Mouse (Mus musculus): ENCODE measurements around the gene Ypel4. TPM values are rescaled to one million over a fixed set of nuclear protein-coding genes. Genes with fewer than 3 reads are reported as not detected.
A peak's percentile ranks its signal among the peaks of the same experiment; 100 is the strongest.

The Ypel4 gene
- polyA plus RNA-seq, 1 experiment from 2014 or later = 79.1 TPM

GRCm38 (mm10) chr2:84735346-84735920 lies 1.6 kb downstream of the Ypel4 start:
- ATAC-seq (ENCODE audit: low read depth) = peak; percentile 90
- peak overlapping the region; percentile 76 for H3K4me2 ChIP-seq (ENCODE audit: low read depth, low read length)
- H3K9me3 ChIP-seq (replicated peaks; ENCODE audit: control insufficient read depth, low read length) = no peaks in the 10 kb centered on the region
- peak overlapping the region; percentile 76 for H3K4me3 ChIP-seq (ENCODE audit: low read depth, low read length)
- peaks cover 34% of the 10 kb centered on the region for H3K36me3 ChIP-seq (ENCODE audit: control insufficient read depth, insufficient read depth)
- H3K27me3 ChIP-seq (ENCODE audit: control insufficient read depth, insufficient read depth, low read depth, low read length) = no peaks in the 10 kb centered on the region; the same call in 1 of the 2 replicates
- H3K27ac ChIP-seq (ENCODE audit: low read length) = peak overlapping the region; percentile 97
- peak overlapping the region; percentile 88 for H3K9ac ChIP-seq (ENCODE audit: low read depth, low read length)
- peaks cover 82% of the 10 kb centered on the region for H3K4me1 ChIP-seq (ENCODE audit: control insufficient read depth, low read depth, low read length)
- 6% methylated on average over 7 of the region's 7 CpGs for WGBS (ENCODE audit: insufficient replicate concordance)

- Histone ChIP-seq H3K9me3 (replicated peaks; ENCODE audit: control insufficient read depth, low read length) (no peaks in the 10 kb centered on the region), H3K36me3 (ENCODE audit: control insufficient read depth, insufficient read depth) (peaks cover 36% of the 10 kb centered on the region), H3K27me3 (ENCODE audit: control insufficient read depth, insufficient read depth, low read depth, low read length) (no peaks in the 10 kb centered on the region; the same call in 1 of the 2 replicates), H3K4me3 (ENCODE audit: low read depth, low read length) (peak overlapping the region; percentile 76), H3K27ac (ENCODE audit: low read length) (peak overlapping the region; percentile 97), H3K4me2 (ENCODE audit: low read depth, low read length) (peak overlapping the region; percentile 76), H3K4me1 (ENCODE audit: control insufficient read depth, low read depth, low read length) (peaks cover 83% of the 10 kb centered on the region), H3K9ac (ENCODE audit: low read depth, low read length) (peak overlapping the region; percentile 88)
- WGBS (ENCODE audit: insufficient replicate concordance) = 13% methylated on average over 27 of the region's 27 CpGs
- ATAC-seq (ENCODE audit: low read depth) = no peak
Observed at GRCm38 (mm10) chr2:84736312-84737161, 2.7 kb downstream of the Ypel4 start.

DNA sequence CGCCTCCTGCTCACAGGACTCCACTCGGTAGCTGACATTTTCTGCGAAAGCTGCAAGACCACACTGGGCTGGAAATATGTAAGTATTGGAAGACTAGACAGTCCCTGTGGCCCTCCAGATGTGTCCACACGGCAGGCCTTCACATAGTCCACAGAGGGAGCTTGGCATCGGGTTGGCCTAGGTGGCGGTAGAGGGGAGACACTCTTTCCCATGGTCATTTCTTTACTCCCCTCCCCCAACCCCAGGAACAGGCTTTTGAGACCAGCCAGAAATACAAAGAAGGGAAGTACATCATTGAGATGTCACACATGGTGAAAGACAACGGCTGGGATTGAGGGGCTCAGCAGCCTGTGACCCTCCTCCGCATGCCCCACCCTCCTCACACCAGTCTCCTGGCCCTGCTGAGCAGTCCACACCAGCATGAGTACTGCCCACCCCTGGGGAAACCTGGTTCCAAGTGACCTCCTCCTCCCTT lies 3.6 kb downstream of the Ypel4 start:
- no peaks in the 10 kb centered on the region for H3K9me3 ChIP-seq (replicated peaks; ENCODE audit: control insufficient read depth, low read length)
- peaks cover 36% of the 10 kb centered on the region for H3K36me3 ChIP-seq (ENCODE audit: control insufficient read depth, insufficient read depth)
- peaks cover 2% of the 10 kb centered on the region; the same call in 1 of the 2 replicates for H3K27me3 ChIP-seq (ENCODE audit: control insufficient read depth, insufficient read depth, low read depth, low read length)
- peak overlapping the region; percentile 76 for H3K4me3 ChIP-seq (ENCODE audit: low read depth, low read length)
- peak overlapping the region; percentile 88 for H3K9ac ChIP-seq (ENCODE audit: low read depth, low read length)
- no peak for ATAC-seq (ENCODE audit: low read depth)
- WGBS (ENCODE audit: insufficient replicate concordance) = 15% methylated on average over 8 of the region's 8 CpGs
- H3K4me1 ChIP-seq (ENCODE audit: control insufficient read depth, low read depth, low read length) = peaks cover 82% of the 10 kb centered on the region
- H3K27ac ChIP-seq (ENCODE audit: low read length) = peak overlapping the region; percentile 16
- peak overlapping the region; percentile 76 for H3K4me2 ChIP-seq (ENCODE audit: low read depth, low read length)

GRCm38 (mm10) chr2:84738271-84738911 lies 4.5 kb downstream of the Ypel4 start:
- H3K27ac ChIP-seq (ENCODE audit: low read length) = peak overlapping the region; percentile 16
- H3K4me1 ChIP-seq (ENCODE audit: control insufficient read depth, low read depth, low read length) = peaks cover 81% of the 10 kb centered on the region
- peak overlapping the region; percentile 76 for H3K4me3 ChIP-seq (ENCODE audit: low read depth, low read length)
- H3K27me3 ChIP-seq (ENCODE audit: control insufficient read depth, insufficient read depth, low read depth, low read length) = peaks cover 6% of the 10 kb centered on the region; the same call in 1 of the 2 replicates
- ATAC-seq (ENCODE audit: low read depth) = no peak
- no peaks in the 10 kb centered on the region for H3K9me3 ChIP-seq (replicated peaks; ENCODE audit: control insufficient read depth, low read length)
- H3K9ac ChIP-seq (ENCODE audit: low read depth, low read length) = peak overlapping the region; percentile 88
- peak overlapping the region; percentile 76 for H3K4me2 ChIP-seq (ENCODE audit: low read depth, low read length)
- 3% methylated on average over 12 of the region's 12 CpGs for WGBS (ENCODE audit: insufficient replicate concordance)
- H3K36me3 ChIP-seq (ENCODE audit: control insufficient read depth, insufficient read depth) = peaks cover 36% of the 10 kb centered on the region

GRCm38 (mm10) chr2:84740608-84741333 lies 6.9 kb downstream of the Ypel4 start:
- Histone ChIP-seq H3K4me3 (ENCODE audit: low read depth, low read length) (no peak overlapping the region), H3K4me2 (ENCODE audit: low read depth, low read length) (no peak overlapping the region), H3K27ac (ENCODE audit: low read length) (no peak overlapping the region), H3K27me3 (ENCODE audit: control insufficient read depth, insufficient read depth, low read depth, low read length) (peaks cover 20% of the 10 kb centered on the region), H3K9ac (ENCODE audit: low read depth, low read length) (no peak overlapping the region), H3K4me1 (ENCODE audit: control insufficient read depth, low read depth, low read length) (peaks cover 77% of the 10 kb centered on the region), H3K9me3 (replicated peaks; ENCODE audit: control insufficient read depth, low read length) (no peaks in the 10 kb centered on the region), H3K36me3 (ENCODE audit: control insufficient read depth, insufficient read depth) (peaks cover 36% of the 10 kb centered on the region)
- 72% methylated on average over 15 of the region's 15 CpGs for WGBS (ENCODE audit: insufficient replicate concordance)
- no peak for ATAC-seq (ENCODE audit: low read depth)

DNA sequence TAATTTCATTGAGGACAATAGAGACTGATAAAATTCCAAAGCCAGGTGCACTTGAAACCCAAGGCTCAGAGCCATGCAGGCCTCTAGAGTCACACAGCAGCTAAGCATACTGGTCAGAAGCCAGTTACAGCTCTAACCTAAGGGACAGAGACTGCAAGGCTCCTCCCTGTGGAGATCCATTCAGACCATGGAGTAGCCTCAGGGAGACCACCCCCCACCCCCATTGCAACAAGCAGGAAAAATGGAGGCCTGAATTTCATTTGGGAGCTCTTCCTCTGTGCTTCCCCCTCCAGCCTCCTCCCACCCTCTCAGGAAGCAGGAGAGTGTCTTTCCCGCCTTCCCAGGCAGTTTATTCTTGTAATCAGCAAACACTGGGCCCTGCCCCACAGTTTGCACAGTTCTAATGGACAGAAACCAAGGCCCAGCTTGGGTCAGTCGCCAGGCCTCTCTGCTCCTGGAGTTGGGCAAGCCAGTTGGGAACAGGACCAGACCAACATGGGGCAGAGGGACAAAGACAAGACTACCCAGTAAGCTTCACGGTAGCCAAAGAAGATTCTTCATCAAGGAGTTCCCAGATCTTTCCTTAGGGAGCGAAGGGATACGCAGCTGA lies 8.1 kb downstream of the Ypel4 start:
- H3K4me2 ChIP-seq (ENCODE audit: low read depth, low read length) = peak overlapping the region; percentile 73
- 39% methylated on average over 5 of the region's 5 CpGs for WGBS (ENCODE audit: insufficient replicate concordance)
- 0 out of 2 replicates have a peak, but pooled peaks have one; percentile 4 for ATAC-seq (ENCODE audit: low read depth)
- peak overlapping the region; percentile 68 for H3K27ac ChIP-seq (ENCODE audit: low read length)
- peaks cover 27% of the 10 kb centered on the region for H3K27me3 ChIP-seq (ENCODE audit: control insufficient read depth, insufficient read depth, low read depth, low read length)
- peaks cover 69% of the 10 kb centered on the region for H3K4me1 ChIP-seq (ENCODE audit: control insufficient read depth, low read depth, low read length)
- no peaks in the 10 kb centered on the region for H3K9me3 ChIP-seq (replicated peaks; ENCODE audit: control insufficient read depth, low read length)
- peak overlapping the region; percentile 66 for H3K4me3 ChIP-seq (ENCODE audit: low read depth, low read length)
- peaks cover 29% of the 10 kb centered on the region for H3K36me3 ChIP-seq (ENCODE audit: control insufficient read depth, insufficient read depth)
- peak overlapping the region; percentile 72 for H3K9ac ChIP-seq (ENCODE audit: low read depth, low read length)

GRCm38 (mm10) chr2:84742451-84743283 lies 8.8 kb downstream of the Ypel4 start:
- WGBS (ENCODE audit: insufficient replicate concordance) = 5% methylated on average over 24 of the region's 26 CpGs
- H3K4me3 ChIP-seq (ENCODE audit: low read depth, low read length) = peak overlapping the region; percentile 66
- no peaks in the 10 kb centered on the region for H3K9me3 ChIP-seq (replicated peaks; ENCODE audit: control insufficient read depth, low read length)
- H3K4me1 ChIP-seq (ENCODE audit: control insufficient read depth, low read depth, low read length) = peaks cover 65% of the 10 kb centered on the region
- peak overlapping the region; percentile 72 for H3K9ac ChIP-seq (ENCODE audit: low read depth, low read length)
- H3K36me3 ChIP-seq (ENCODE audit: control insufficient read depth, insufficient read depth) = peaks cover 23% of the 10 kb centered on the region
- peak overlapping the region; percentile 68 for H3K27ac ChIP-seq (ENCODE audit: low read length)
- H3K4me2 ChIP-seq (ENCODE audit: low read depth, low read length) = peak overlapping the region; percentile 73
- ATAC-seq (ENCODE audit: low read depth) = peak; percentile 18
- peaks cover 28% of the 10 kb centered on the region for H3K27me3 ChIP-seq (ENCODE audit: control insufficient read depth, insufficient read depth, low read depth, low read length)
